Mouse (Mus musculus): ENCODE measurements around the gene Fam170b.

- TF ChIP-seq CTCF (IDR thresholded peaks at IDR 0.05), result no peak
- TF ChIP-seq EP300 (IDR thresholded peaks at IDR 0.05), result no peak
Measured at GRCm38 (mm10) chr14:32836191-32836590, 2.4 kb downstream of the Fam170b start.
